Mouse (Mus musculus) bone marrow, adult 2 months (tissue): ENCODE measurements around the gene Agpat2. TPM values are rescaled to one million over a fixed set of nuclear protein-coding genes. Genes with fewer than 3 reads are reported as not detected.

Experiments used
- H3K27ac ChIP-seq: fragments of 200-500 bp; 2 replicates; pipeline ENCODE4 v1.5.1; 2012; ENCODE audit warnings: low read depth, mild to moderate bottlenecking, control low read depth, inconsistent platforms, low read length; ENCODE audit not compliant: control insufficient read depth, poor library complexity, insufficient read depth
- H3K4me1 ChIP-seq: fragments of 200-500 bp; 2 replicates; pipeline ENCODE4 v1.6.1; 2011; ENCODE audit warnings: low read length; ENCODE audit not compliant: control insufficient read depth, insufficient read depth
- H3K4me3 ChIP-seq: fragments of 200-500 bp; replicated peaks from 2 replicates; pipeline ENCODE3; 2011; ENCODE audit warnings: mild to moderate bottlenecking, low read depth, low read length, control low read depth; ENCODE audit not compliant: control insufficient read depth
- CTCF ChIP-seq: fragments of 200-500 bp; IDR thresholded peaks from 2 replicates; pipeline ENCODE4 v1.5.1; 2011; ENCODE audit warnings: low read length, control low read depth; ENCODE audit not compliant: control insufficient read depth, insufficient read depth
- POLR2A ChIP-seq: fragments of 200-500 bp; IDR thresholded peaks from 2 replicates; pipeline ENCODE4 v1.6.1; 2011; ENCODE audit warnings: low read depth, mild to moderate bottlenecking, control low read depth, low read length, borderline replicate concordance; ENCODE audit not compliant: control insufficient read depth
- WGBS: fragments of 180-500 bp; shearing (Covaris S2); methylation state at CpG from one replicate; pipeline ENCODE4 v1.1.7; 2018; 5-methylcytosine and 5-hydroxymethylcytosine counted together
- polyA plus RNA-seq: library from polyadenylated mRNA; stranded (reverse); fragments of >200 nt; gene quantifications from 2 replicates; pipeline ENCODE4 v1.2.4, GENCODE M21; 2011; ENCODE audit warnings: low replicate concordance; ENCODE audit not compliant: missing spikeins, insufficient read depth, insufficient read length

Agpat2 gene
- polyA plus RNA-seq, 1 experiment, result 32.5 TPM

GRCm38 (mm10) chr2:26590962-26591361 lies 13.3 kb downstream of the Agpat2 start:
- H3K27ac ChIP-seq, result no peak overlapping the region
- TF ChIP-seq CTCF, result no peak
- no peak for TF ChIP-seq POLR2A
- 90% methylated on average over 7 of the region's 7 CpGs for WGBS
- H3K4me3 ChIP-seq, result no peak overlapping the region
- H3K4me1 ChIP-seq, result peaks cover 3% of the 10 kb centered on the region; the same call in 1 of the 2 replicates

- TF ChIP-seq CTCF (no peak), POLR2A (no peak)
- Histone ChIP-seq H3K27ac (no peak overlapping the region), H3K4me3 (no peak overlapping the region), H3K4me1 (peaks cover 2% of the 10 kb centered on the region; the same call in 1 of the 2 replicates)
- WGBS, result 90% methylated on average over 7 of the region's 7 CpGs
Observed at GRCm38 (mm10) chr2:26590282-26590681, 13.9 kb downstream of the Agpat2 start.

- TF ChIP-seq CTCF (no peak), POLR2A (no peak)
- 0 out of 2 replicates have a peak, but pooled peaks cover 2% of the 10 kb centered on the region for H3K4me1 ChIP-seq
- 86% methylated on average over 10 of the region's 10 CpGs for WGBS
Observed at GRCm38 (mm10) chr2:26589284-26589683, 14.9 kb downstream of the Agpat2 start.

GRCm38 (mm10) chr2:26588573-26588972 lies 15.6 kb downstream of the Agpat2 start:
- no peak overlapping the region for H3K27ac ChIP-seq
- H3K4me1 ChIP-seq, result 0 out of 2 replicates have a peak, but pooled peaks cover 2% of the 10 kb centered on the region
- H3K4me3 ChIP-seq, result no peak overlapping the region
- 80% methylated on average over 4 of the region's 4 CpGs for WGBS
- no peak for TF ChIP-seq CTCF
- no peak for TF ChIP-seq POLR2A

More at GRCm38 (mm10) chr2:26589284-26589683, 14.9 kb downstream of the Agpat2 start:
- no peak overlapping the region for H3K4me3 ChIP-seq
- H3K27ac ChIP-seq, result no peak overlapping the region

GRCm38 (mm10) chr2:26587044-26587405 lies 17.2 kb downstream of the Agpat2 start:
- 3% methylated on average over 11 of the region's 11 CpGs for WGBS
- peak overlapping the region; percentile 26; the same call in 1 of the 2 replicates for H3K27ac ChIP-seq
- 0 out of 2 replicates have a peak, but pooled peaks have one; percentile 8 for TF ChIP-seq CTCF
- no peak for TF ChIP-seq POLR2A

GRCm38 (mm10) chr2:26586294-26587043 lies 17.7 kb downstream of the Agpat2 start, which contains the start of gene Gm20532:
TSS of gene Gm20532 (plus strand) at chr2:26586639.
- Histone ChIP-seq H3K4me1 (0 out of 2 replicates have a peak, but pooled peaks cover 2% of the 10 kb centered on the region), H3K4me3 (peak within 1 kb of the TSS; percentile 49), H3K27ac (peak within 1 kb of the TSS; percentile 26; the same call in 1 of the 2 replicates)
- TF ChIP-seq POLR2A (peak; percentile 23; the same call in 1 of the 2 replicates), CTCF (peak; percentile 26; the same call in 1 of the 2 replicates)
- 1% methylated on average over 65 of the region's 65 CpGs for WGBS

More at GRCm38 (mm10) chr2:26587044-26587405, 17.2 kb downstream of the Agpat2 start:
- H3K4me3 ChIP-seq, result peak overlapping the region; percentile 49
- 0 out of 2 replicates have a peak, but pooled peaks cover 2% of the 10 kb centered on the region for H3K4me1 ChIP-seq

GRCm38 (mm10) chr2:26585713-26586112 lies 18.5 kb downstream of the Agpat2 start:
- Histone ChIP-seq H3K4me1 (0 out of 2 replicates have a peak, but pooled peaks cover 2% of the 10 kb centered on the region), H3K4me3 (no peak overlapping the region), H3K27ac (no peak overlapping the region)
- WGBS, result 36% methylated on average over 6 of the region's 6 CpGs
- TF ChIP-seq CTCF (no peak), POLR2A (no peak)

- WGBS, result 22% methylated on average over 11 of the region's 11 CpGs
Observed at GRCm38 (mm10) chr2:26583640-26584039, 20.6 kb downstream of the Agpat2 start.

More at GRCm38 (mm10) chr2:26583640-26584039, 20.6 kb downstream of the Agpat2 start:
- no peak overlapping the region for H3K27ac ChIP-seq
- no peak overlapping the region for H3K4me3 ChIP-seq
- no peak for TF ChIP-seq POLR2A
- no peak for TF ChIP-seq CTCF
- 0 out of 2 replicates have a peak, but pooled peaks cover 2% of the 10 kb centered on the region for H3K4me1 ChIP-seq
